Mouse (Mus musculus): ENCODE measurements around the gene Arl2bp.

DNA sequence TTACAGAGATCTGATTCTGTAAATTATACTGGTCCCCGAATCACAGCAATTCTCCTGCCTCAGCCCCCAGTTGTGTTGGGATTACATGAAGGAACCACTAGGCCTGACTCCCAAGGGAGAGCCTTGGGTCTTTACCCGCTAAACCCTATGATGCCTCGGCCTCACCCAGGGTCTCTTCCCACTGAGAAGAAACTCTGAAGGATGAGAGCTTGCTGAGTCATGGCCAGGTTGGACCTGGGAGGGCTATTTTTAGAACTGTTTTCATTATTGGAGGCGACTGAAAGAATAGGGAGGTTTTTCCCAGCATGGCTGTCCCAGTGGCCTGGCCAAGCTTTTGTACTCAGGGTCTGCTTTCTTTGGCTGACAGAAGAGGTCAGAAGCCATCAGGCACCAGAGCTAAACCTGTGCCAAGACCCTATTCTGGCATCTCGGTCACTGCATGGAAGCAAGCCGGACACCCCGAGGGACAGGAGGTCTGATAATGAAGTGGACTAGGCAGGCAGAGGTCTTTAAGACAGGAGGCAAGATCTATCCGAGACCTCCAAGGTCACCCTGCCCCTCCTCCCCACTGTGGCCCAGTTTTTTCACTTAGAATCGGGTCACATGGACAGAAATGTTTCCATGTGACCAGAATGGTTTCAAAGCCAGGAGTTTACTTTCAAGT, 40.5 kb downstream of the Arl2bp start:
- TF ChIP-seq POLR2A (IDR thresholded peaks at IDR 0.05; ENCODE audit: low read depth, low read length) = no peak
- TF ChIP-seq CTCF (IDR thresholded peaks at IDR 0.05; ENCODE audit: extremely low read depth, insufficient read length, insufficient replicate concordance, low read depth, low read length) = no peak
